Mouse (Mus musculus) right cerebral cortex, postnatal 4 days (tissue): ENCODE results near the gene Kcnmb3.

Source experiments
- DNase-seq: peaks from one replicate; pipeline ENCODE4 v3.0.0-alpha.2; 2022

Kcnmb3 gene

DNA sequence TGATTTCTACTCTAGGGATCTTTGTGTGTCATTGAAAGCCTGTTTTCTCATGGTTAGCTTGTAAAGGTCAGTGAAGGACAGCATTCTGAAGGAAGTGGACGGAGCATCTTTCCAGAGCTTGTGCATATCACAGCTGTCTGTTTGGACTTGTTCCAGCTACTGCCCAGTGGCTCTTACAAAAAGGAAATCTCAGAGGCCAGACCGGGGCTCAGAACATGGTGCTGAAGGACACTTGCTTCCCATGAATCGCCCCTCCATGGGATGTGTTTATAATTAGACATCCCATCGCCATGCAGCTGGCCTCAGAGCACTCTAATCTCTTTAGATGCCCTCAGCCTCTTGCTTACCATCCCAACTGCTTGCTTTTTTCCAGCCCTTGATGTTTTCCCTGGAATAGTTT, 63.1 kb downstream of the Kcnmb3 start:
- no peak for DNase-seq

DNA sequence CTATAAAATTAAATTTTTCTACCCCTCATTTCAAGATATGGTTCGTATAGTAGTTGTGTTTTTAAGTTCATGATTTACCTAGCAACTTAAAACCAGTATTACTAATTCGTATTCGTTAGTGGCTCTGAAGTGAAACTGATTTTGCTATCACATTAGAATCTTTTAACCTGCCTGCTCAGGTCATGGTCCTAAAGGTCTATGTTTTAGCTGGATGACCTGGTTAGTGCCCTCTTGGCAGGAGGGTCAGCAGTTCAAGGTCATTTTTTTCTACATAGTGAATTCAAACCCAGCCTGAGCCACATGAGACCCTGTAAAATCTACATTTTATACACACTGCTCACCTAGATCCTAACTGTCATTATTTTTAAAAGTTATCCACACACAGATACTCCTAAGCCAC, 63.7 kb downstream of the Kcnmb3 start:
- DNase-seq = no peak

DNA sequence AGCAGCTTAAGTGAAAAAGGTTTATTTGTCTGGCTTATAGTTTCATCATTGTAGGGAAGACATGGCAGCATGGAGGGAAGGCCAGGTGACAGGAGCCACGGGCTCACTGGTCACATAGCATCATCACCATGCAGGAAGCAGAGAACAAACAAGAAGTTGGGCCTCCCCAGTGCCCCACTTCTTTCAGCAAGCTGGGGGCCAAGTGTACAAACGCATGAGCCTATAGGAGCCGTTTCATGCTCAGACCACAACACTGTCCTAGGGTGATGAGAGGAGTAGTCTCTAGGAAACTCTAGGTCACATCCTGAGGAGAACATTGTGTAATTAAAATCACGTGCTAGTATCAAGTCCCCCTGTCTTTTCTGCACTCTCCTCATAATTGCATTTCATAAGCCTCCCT, 64.3 kb downstream of the Kcnmb3 start:
- no peak for DNase-seq
